Mouse (Mus musculus) layer of hippocampus, adult 8-10 months (tissue): ENCODE data around the gene Arl3. TPM values are rescaled to one million over a fixed set of nuclear protein-coding genes. Genes with fewer than 3 reads are reported as not detected.

Source experiments
- DNase-seq, 2 experiments: peaks; one replicate each; pipeline ENCODE4 v3.0.0; 2022; ENCODE audit warnings: low spot score in 2 of 2
- total RNA-seq, 4 experiments: library from RNA; stranded (reverse); gene quantifications; 2 replicates each; pipeline ENCODE4 v1.2.4; 2022

Gene Arl3
- total RNA-seq: 100 to 1,000 TPM in 2 of 4 experiments, 10 to 100 TPM in 2; 85.9 to 125 (median 103) TPM

DNA sequence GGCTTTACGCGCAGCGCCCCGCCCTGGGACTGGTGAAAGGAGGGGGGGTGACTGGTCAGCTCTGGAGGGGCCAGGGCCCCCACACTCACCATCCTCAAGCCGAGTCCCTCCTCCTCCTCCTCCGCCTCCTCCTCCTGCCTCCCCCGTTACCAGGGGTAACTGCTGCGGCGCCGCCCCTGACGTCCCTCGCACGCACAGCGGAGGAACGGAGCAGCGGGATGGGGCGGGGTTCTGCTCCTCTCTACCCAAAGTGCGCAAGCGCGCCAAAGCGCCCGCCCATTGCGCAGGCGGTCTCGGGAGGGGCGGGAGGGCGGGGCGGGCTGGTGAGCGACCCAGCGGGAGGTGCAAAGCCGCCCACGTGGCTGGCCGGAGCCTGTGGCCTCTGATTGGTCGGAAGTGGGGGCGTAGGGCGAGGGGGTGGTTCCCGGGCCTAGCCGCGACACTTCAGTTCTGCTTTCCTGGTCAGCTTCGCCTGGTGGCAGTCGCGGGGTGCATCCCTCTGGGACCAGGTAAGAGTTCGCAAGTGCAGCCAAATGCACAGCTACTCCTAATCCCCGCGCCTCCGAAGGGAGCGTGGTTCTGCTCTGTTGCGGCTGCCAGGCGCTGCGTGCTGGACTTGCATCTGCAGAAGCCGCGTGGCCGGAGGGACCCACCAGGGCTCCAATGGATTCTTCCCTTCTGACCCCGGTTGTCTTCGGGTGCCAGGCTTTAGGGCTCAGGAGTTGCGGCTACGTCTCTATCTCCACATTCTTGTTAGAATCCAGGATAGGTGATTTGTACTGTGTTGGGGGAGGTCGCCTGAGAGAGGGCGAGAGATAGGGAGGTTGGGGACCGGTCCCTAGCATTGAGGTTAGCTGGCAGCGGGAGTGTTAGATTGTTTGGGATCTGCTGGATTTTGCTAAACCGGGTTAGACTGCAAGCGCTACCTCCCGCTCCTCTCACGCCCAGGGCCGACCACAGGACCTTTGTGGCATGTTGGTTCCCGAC, at the start of gene Arl3, which contains the start of gene Sfxn2:
Gene Arl3, minus strand, starts transcription at position 248 of the 987 bp plus-strand sequence.
Gene Sfxn2, plus strand, starts transcription at position 415 of the 987 bp plus-strand sequence.
- DNase-seq: peak; percentile 92 to 93

GRCm38 (mm10) chr19:46622659-46623193, 49.7 kb upstream of the Arl3 start:
- no peak for DNase-seq

GRCm38 (mm10) chr19:46621236-46622183, 48.5 kb upstream of the Arl3 start:
- DNase-seq: no peak

DNA sequence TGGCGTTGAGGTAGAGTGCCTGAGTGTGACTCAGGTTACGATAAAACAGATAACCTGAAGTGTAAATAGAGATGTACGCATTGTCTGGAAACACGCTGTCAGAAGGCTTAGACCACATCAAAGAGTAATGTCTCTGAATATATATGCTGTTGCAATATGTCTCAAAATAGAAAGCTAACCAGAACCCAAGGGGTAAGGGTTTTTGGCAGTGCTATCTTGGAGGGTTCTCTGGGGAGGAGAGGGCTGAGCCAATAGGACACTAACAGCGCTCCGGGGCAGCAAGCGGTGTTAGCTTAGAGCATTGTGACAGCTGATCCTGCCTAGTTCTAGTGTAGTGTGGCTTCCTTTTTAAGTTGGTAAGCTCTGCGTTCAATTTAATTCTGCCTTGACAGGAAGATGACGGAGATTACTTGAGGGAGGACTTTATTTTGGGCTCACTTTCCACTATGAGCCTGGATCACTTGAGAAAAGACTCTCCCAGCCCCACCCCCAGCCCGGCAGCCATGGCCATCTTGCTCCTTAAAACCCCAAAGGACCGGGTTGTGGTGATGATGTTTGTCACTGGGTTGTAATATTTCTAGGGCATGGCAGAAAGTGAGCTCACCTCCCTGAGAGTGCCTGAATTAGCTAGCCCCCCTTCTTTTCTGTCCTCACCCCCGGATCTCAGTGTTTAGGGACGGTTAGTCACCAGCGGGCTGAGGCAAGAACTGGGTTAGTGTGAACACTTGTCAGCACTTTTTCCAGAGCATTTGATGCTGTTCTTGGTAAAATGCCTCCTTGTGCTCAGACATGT, 47.2 kb upstream of the Arl3 start:
- DNase-seq: no peak

GRCm38 (mm10) chr19:46619518-46619917, 46.5 kb upstream of the Arl3 start:
- DNase-seq: no peak

GRCm38 (mm10) chr19:46619001-46619400, 46.0 kb upstream of the Arl3 start:
- no peak for DNase-seq

DNA sequence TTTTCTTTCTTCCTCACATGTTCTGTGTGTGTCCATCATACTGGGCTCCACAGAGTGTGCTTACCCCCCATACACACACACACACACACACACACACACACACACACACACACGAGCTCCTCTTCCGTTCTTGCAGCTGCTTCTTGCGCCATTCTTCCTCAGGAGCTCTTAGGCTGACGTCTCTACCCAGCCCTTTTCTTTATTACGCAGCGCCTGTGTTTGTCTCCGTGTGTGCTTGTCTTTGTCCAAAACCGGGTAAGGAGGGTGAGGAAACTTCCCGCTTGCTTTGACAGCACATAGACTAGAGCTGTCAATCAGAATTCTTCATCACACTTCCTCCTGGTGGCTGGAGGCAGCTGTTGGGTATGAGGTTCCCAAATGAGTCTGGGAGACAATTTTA, 45.3 kb upstream of the Arl3 start:
- no peak for DNase-seq

- no peak for DNase-seq
Measured at GRCm38 (mm10) chr19:46617361-46617760, 44.4 kb upstream of the Arl3 start.

DNA sequence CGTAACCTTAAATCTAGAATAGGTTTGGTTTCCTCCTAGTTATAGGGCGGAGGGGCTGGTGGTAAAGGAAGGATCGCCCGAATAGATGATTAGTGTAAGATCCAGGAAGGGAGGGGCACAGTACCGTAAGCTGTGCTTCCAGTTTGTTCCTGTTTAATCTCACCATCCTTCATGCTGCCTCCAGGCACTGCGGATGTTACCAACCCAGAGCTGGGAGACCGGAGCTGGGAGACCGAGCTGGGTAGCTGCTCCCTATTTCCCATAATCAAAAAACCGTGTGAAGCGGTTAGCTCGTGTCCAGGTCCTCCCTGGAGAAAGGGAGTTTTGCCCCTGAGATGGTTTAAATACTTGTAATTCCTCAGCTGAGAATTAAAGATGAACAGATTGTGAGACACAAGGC, 43.4 kb upstream of the Arl3 start:
- no peak for DNase-seq

- DNase-seq: no peak
Measured at GRCm38 (mm10) chr19:46608158-46608557, 35.2 kb upstream of the Arl3 start.

DNA sequence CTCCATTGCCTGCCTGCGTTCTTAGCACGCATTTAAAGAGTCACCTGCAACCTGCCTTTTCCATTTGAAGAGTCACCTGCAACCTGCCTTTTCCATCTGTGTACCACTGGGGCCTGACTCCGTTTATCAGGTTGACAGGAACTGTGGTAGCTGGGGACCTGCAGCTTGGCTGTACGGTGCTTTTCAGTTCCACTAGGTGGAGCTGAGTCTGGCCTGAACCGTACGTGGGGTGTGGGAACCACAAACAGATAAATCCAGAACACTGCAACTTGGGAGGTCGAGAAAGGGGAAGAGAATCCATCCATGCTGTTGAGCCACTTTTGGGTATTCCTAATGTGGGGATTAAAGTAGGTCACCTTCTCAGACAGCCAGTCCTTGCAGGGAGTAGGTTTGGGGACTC, 34.4 kb upstream of the Arl3 start:
- DNase-seq: no peak

DNA sequence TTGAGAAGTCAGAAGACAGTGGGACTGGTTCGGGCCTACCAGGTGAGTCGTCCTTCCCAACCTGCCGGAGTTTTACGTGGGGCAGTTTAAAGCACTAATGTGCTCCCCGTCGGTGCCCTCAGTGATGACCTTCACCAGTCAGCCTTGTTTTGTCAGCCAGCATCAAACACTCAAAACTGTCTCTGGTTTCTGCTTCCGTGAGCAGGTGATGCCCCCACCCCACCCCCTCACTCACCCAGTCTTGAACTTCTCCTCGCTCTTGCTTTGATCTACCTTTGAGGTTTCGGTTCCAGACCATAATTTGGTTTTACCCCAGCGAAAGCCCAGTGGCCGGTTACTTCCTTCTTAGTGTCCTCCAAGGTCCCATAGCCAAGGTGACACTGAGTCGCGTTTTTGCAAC, 33.7 kb upstream of the Arl3 start:
- DNase-seq: no peak

- no peak for DNase-seq
Measured at GRCm38 (mm10) chr19:46602406-46602805, 29.4 kb upstream of the Arl3 start.

DNA sequence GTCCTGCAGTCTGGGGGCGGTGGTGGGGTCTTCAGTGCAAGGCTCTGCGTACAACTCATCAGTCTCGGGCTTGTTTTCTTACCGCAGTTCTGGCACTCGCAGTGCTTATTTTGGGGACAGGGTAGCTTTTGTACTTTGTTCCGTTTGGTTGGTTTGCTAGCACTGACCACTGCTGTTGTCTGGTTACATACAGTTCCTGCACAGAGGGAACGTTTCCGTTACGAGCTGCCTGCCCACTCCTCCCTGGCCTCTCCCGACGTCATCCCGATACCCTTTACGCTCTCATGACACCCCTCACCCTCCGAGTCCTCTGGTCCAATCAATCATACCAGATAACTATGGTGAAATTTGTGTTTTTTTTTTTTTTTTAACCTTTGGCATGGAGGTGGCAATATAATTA, 28.5 kb upstream of the Arl3 start:
- DNase-seq: no peak

- DNase-seq: no peak
Measured at GRCm38 (mm10) chr19:46600371-46600770, 27.4 kb upstream of the Arl3 start.

DNA sequence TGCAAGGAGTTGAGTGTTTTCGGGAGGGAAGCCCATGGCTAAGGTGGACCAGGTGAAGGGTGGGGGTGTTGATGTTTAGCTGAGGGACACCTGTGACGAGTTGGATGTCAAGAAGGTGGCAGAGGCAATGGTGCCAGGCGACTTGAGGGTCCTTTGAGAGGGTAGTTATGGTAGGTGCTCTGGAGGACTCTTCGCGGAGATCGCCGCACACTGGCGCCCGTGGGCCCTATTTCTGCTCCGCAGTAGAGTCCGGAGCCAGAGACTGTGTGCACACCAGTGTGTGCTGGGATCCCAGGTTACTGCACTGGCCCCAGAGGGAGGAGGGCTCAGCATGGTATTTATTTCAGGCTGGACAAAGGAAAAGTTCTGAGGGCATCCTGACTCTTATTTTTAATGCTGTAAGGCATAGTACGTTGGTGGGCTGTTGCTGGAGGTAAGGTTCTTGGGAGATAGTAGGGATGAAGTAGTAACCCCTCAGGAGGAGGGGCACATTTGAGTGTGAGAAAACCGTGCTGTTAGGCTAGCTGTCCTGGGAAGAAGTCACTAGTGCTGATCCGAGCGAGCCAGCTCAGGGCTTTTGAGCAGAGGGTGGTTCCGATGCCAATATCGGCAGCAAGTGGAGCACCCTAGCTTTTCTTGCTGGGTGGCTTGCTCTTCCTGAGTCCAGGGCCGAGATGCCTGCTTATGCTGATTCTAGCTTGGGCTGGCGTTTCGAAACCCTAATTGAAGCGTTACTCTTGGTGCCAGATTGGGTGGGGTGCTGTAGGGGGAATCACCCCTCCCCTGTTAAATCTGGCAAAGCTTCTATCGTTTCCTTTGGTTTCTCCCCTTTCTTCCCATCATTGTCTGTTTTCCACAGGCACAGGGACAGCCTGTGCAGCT, 26.6 kb upstream of the Arl3 start:
- DNase-seq: peak in 1 of 2 experiments; percentile 17

GRCm38 (mm10) chr19:46598720-46599252, 25.8 kb upstream of the Arl3 start, which contains the start of gene Wbp1l:
Gene Wbp1l, plus strand, starts transcription at chr19:46599084.
- peak; percentile 98 to 99 for DNase-seq

DNA sequence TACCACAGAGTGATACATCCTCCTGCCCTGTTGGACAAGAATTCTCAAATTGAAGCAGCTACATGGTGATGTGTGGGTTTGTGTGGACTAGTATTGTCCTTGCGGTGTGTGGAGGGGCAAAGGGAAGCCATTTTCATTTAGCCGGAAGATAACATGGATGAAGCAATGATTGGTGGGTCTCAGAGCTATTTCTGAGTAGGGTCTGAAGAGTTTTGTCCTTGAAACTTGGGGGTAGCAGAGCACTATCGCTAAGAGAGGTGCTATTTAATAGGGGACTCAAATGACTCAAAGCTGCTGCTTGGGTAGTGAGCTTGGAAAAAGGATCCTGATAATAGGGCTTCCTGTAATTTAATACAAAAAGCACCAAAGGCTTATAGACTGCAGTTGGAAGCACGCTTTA, 25.2 kb upstream of the Arl3 start:
- no peak for DNase-seq

- no peak for DNase-seq
Measured at GRCm38 (mm10) chr19:46592751-46593439, 19.9 kb upstream of the Arl3 start.
